Mouse (Mus musculus): ENCODE measurements at regions not wholly inside any gene's neighbourhood (a gene's known extent, or its start where the extent isn't known, plus 50 kb on each side); places are given as distances from the start of the nearest gene placed in this dataset.
A peak's percentile ranks its signal among the peaks of the same experiment; 100 is the strongest.

DNA sequence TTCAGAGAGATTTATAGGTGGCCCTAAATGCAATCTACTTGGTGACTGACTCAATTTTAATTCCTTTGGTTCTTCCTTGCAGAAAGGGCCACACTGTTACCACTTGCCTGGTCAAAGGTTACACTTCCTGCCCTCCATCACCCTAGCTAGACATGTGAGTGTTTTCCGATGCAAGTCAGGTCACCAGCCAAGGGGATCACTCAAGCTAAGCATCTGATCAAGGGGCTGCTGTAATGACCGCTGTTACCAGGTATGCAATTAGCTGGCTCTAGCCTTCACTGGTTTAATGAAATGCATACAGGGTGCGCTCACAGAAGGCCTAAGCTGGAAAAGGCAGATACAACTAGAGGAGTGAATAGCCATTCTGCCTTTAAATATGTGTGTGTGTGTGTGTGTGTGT, 105.1 kb downstream of the Mtx2 start:
- DNase-seq = no peak

DNA sequence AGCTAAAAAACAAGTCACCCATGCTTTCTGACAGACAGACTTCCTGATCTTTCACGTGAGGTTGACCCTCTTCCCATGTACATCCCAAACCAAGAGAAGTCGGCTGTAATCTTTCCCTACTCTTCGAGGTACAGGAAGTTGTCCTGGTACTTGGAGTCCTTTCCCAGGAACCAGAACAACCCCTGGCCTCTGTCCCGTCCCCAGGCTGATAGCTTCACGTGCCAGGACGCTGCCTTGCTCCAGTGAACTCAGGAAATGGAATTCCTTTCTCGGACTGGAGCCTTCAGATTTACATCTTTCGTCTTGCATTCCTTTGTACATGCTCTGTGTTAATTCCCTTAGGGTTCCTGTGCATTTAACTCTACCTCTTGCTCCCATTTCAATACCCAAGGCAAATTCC, 107.6 kb downstream of the Mtx2 start:
- DNase-seq = no peak

DNA sequence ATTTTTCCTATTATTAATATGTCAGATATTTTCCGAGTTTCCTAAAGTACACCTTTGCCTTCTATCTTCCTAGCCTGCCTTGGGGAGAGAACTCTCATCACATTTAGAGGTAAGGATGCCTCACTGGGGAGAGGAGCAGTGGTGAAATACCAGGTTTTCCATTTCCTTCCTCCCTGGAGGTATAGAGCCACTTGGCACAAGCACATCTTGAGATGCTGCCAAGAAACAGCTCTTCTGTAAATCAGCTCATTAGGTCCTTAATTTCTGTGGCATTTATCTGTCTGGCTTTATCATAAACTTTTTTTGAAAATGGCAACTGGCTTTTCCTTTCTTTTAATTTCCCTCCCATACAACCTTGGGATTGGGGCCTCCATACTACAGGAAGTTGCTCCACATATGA, 108.2 kb downstream of the Mtx2 start:
- peak in 1 of 2 experiments; percentile 7 for DNase-seq

DNA sequence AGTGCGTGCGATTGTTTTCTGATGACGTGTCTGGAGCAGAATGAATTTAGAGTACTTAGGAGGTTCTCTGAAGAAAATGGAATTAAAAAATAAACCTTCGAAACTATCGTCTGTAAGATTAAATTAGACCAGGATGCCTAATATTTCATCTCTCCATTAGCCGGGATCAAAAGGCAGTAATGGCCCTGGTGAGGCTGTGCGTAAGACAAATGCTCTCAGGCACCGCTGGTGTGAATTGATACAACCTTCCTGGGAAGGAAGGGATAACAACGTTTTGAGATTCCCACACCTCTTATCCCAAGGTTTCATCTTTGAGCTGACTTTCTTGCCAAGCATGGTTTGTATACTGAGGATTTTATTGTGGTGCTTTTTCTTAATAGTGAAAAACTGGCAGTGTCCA, 113.1 kb downstream of the Mtx2 start:
- DNase-seq = no peak

DNA sequence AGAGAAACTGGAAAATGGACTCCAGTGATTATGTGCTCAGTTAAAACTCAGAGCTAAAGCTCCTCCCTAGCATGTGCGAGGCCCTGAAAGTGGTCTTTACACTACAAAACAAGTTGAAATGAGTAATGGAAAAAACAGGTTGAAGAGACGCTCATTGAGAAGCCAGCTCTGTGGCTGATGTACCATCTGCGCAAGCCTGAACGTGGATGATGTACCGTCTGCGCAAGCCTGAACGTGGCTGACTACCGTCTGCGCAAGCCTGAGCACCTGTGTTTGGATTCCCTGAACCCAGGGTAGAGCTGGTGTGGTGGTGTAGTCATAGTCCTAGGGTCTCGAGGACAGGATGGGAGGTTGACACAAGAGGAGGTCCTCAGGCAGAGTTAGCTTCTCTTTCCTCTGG, 116.4 kb downstream of the Mtx2 start:
- DNase-seq = no peak

DNA sequence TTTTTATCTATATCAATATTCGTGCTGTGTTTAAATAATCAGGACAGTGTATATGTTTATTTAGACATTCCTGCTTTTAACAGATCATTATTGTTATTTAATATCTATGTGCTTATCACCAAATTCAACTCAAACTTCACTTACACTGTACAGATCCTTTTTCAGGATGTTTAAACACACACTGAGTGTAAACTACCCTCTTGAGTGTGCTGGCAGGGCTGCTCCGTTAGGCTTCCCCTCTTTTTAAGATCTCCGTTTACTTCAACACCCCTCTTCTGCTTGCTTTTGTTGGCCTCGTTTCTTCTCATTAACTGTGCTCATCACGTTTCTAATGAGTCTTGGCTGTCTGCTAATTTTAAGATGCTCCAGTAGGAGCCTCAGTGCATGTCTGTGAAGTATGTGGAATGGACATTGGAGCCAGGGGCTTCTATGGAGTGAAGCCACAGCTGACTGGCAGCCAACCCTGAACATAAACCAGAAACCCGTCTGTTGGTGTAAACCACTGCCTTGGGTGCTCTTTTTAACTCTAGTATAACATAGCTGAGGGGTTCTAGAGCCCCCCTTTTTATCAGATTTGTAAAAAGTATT, 117.1 kb downstream of the Mtx2 start:
- DNase-seq = no peak

DNA sequence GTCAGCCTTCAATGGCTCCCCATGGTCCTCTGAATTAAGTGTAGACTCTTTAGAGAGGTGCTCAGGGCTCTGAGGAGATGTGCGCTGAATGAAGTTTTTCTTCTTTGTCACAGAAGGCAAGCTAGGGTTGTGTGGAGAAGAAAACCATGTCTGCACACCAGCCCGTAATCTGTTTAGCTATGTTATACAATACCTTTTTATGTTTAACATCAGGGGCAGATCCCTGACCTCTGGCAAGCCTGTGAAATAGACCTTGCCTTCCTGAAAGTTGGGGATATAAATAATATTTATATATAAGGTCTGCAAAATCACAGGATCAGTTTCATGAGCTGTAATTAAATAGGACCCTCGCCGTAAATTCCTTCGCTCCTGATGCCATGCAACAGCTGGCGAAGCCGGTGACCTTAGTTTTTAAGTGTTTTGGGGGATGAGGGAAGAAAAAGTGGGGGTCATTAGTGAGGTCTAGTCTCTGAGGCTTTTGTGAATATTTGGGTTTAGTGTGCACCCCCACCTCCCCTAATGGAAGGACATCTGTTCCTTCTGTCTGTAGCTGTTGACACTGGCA, 119.7 kb downstream of the Mtx2 start:
- no peak for DNase-seq

DNA sequence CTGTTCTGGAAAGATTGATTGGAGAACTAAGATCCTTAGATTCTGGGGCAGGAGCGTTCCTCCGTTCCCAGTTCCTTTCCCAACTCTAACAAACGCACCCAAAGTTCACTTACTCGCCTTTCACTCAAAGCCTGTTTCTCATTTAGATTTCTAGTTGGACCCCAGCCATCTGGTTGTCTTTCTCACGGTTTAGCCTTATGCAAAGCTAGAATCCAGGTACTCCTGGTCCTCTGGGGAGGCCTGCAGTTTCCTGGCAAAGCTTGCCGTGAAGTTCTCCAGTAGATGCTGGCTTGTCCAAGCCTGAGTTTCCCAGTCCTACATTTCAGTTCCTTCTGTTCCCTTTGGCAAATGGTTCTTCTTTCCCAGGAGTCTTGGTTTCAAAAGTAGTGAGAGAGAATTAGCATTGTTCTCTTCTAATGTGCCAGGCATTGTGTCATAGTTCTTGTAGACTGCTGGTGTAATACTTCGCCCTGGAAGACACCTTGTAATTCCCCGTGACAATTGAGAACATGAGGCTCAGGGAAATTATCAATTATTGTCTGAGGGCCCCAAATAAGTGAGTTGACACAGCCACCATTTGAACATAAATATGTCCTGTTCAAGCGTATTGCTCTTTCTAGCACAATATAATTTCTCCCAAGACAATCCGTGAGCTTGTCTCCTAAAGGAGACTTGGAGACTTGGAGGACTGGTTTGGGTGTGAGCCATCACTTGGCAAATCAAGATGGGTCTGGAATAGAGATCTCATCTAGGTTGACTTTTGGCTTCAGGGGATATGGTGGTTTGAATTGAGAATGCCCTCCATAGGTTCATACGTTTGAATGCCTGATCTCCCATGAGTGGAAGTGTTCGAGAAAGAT, 126.0 kb downstream of the Mtx2 start:
- DNase-seq = no peak

DNA sequence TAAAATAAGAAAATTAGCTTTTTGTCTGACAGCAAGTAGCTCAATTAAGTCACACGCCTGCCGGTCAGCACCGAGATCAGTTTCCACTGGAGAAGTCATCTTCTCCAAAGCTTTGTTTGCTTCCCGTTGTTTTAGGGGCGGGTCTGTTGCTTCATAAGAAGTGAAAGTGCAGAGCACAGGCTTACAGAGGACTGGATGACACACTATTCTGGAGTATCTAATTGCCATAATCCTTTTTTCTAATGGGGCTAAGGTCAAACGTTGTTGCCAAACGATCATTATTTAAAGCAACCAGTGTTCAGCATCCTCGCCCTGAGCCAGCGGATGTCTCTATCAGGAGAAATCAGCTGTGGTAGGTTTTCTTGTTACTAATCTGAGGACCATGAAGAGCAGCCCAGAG, 128.5 kb downstream of the Mtx2 start:
- DNase-seq = no peak

DNA sequence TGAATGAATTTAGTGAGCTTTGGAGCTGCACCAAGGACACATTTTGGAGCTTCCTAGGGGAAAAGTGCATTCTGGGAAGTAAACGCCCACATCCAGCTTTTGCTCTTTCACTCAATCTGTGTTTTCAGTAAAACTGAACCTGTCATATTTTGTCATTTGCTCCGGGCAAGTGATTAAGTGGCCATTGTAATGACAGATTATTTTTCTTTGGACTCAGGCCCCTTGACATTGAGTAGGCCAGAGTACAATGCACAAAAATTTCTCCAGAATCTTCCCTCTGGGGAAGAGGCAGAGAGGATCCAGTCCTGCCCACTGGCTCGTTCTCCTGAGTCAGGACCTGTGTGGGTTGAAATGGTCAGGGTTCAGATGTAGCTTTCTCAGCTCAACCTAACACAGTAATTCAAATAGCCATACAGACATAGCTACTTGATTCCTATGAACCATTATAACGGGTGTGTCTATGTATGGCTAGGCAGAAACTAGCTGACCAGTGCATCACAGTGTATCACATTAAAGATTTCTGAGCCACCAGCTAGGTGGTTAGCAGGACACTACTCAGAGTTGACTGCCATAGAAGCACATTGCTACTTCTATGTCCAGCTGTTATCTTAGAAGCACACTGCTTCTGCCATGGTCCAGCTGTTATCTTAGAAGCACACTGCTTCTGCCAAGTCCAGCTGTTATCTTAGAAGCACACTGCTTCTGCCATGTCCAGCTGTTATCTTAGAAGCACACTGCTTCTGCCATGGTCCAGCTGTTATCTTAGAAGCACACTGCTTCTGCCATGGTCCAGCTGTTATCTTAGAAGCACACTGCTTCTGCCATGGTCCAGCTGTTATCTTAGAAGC, 129.9 kb downstream of the Mtx2 start:
- DNase-seq = no peak

DNA sequence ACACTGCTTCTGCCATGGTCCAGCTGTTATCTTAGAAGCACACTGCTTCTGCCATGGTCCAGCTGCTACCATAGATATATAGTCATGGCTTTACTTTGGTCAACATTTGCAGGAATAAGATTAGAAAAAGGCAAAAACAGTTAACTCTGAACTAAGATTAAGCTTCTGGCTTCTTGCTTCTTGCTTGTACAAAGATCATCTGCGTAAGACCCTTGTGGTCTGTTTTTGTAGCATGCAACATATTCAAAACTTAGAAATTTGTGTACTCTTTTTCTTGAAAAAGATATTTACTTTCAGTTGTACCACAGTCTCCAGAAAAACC, 130.5 kb downstream of the Mtx2 start:
- no peak for DNase-seq

DNA sequence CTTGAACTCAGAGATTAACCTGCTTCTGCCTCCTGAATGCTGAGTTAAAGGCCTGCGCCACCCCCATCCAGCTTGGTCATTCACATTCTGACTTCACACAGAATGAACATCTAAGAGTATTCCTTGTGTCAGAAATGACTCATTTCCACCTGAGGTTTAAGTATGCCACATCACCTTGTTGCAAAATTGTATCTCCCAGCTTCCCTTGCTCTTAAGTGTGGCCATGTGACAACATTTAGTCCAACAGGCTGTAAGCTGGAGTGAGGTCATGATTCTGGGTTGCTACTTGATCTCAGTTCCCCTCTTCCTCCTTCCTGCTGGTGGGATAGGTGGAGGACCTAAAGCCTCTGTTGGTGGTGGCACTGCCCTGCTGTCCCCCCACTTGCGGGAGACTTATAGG, 131.0 kb downstream of the Mtx2 start:
- no peak for DNase-seq

DNA sequence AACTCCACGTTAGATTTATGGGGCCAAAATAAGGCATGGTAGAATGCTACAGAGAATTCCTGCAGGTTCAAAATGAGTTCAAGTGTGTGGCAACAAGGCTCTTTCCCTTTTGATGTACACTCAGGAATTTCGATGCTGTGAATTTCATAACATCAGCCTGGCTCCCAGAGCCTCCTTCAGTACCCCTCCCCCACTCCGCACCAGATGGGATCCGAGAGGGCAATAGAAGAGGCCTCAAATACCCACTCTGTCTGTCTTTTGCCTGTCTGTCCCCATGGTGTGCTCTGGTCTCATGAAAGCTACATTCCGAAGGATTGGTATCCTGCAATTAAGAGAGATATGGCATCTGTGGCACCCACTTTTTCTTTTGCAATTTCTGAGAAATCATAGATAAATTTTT, 134.3 kb downstream of the Mtx2 start:
- no peak for DNase-seq

DNA sequence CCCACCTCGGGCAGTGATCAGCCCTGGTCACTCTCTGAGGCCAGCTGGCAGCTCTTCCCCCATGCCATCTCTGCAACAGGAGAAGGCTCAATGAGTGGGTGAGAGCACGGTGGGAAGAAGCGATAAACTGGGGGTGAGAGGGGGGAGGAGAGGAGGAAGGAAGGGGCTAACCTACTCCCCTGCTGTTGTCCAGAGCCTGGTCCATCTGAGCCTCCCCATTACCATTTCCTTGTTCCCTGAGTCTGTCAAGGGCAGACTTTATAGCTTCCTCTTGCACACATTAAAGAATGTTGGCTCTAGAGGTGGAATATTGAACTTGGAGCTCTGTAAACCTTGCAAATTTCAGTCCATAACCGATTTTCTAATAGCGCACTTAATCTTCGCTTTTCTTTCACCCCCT, 136.8 kb downstream of the Mtx2 start:
- DNase-seq = no peak

DNA sequence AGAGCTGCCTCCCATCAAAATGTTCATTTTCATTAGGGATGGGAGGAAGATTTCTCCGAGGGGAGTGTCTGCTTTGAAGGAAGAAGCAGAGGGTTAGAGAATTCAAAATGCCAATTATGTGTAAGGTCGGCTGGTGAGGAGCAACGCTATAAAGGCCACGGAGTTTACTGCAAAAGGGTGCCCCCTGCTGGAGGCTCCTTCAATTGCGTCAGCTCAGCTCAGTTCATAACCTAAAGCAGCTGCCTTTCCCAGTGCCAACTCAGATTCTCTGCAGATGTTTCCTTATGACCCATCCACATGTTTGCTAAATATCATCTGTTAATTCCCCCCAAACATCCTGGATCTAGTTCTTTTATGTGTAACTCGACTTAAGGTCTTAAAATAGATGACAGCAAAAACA, 138.8 kb downstream of the Mtx2 start:
- peak; percentile 74 to 83 for DNase-seq

DNA sequence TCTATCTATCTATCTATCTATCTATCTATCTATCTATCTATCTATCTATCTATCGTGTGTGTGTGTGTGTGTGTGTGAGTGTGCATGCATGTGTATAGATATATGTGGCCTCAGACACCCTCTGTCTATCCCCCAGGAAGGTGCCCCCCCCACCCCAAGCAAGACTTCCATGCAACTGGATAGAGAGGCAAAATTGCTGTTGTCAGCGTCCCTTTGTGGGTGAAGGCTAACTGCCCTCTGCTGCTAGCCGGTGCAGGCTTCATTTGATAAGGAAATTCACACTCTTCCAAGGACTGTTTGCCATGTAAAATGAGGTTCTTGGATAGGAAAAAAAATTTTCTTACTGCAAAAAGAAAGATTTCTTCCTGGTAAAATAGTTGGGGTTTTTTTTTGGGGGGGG, 139.4 kb downstream of the Mtx2 start:
- DNase-seq = no peak

DNA sequence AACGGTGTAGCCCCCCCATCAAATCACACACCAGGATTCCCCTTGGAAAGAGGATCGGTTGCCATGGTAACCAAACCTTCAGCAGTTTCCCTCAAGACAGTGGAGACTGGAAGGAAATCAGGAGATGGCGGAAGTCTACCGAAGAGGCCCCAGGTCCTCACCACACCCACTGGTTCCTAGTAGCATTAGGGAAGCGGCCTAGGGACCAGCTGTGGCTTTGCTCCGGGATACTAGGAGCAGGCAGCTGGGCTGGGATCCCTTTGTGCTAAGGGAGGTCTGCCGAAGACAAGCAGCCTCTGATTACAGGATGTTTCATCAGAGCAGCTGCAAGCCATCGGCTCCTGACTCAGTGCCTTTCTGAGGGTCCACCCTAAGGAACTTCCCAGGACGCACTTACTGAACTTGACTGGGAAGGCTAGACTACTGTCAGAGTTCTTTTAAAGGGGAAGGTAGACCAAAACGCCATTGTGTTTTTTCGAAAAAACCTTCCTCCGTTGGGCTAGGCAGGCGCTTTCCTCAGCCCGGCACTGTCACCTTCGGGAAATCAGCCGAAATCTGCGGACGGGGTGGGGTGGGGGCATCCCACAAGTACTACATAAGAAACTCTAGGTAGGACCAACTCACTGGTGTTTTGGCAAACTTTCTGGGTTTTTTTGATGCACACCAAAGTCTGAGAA, 139.9 kb downstream of the Mtx2 start:
- no peak for DNase-seq

DNA sequence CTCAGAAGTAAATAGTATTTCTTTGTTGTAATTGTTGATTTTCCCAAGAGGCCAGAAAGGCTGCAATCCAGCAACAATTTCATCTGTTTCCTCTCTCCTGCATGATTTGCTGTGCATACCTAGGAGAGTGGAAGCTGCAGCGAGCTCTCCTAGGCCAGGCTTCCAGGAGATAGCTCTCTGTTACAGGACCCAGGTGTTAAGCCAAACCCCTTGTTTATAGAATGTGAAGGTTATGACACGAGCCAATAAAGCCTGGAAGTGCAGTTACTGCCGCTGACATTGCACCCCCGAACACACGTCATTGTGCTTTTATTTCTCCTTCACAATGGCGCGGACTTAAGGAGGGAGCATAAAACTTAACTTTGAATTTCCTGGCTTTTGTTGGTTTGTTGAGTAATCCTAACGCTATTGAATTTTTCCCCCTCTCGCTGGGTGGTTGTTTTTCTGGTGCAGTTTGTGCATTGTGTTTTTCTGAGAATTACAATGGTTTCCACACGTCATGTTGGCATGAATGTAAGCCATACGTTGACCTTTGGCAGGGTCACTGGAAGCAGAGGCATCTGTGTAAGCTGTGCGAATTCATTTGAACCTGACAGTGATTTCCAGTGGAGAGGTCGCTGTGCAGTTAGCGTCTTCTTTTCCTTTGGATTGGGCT, 145.1 kb downstream of the Mtx2 start:
- no peak for DNase-seq

DNA sequence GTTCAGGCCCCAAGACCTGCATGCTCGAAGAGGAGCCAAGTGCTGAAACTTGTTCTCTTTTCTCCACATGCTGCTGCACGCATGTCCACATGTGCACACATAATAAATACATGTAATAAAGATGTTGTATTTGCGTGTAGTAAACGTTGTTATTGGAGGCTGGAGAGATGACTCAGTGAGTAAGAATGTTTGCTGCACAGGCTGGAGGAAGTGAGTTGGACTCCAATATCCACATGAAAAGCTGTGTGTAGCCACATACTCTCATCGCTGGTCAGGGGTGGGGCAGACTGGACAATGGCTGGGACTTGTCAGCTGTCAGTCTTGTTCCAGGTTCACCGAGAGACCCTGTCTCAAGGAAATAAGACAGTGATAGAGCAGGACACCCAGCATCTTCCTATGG, 147.8 kb downstream of the Mtx2 start:
- DNase-seq = no peak

DNA sequence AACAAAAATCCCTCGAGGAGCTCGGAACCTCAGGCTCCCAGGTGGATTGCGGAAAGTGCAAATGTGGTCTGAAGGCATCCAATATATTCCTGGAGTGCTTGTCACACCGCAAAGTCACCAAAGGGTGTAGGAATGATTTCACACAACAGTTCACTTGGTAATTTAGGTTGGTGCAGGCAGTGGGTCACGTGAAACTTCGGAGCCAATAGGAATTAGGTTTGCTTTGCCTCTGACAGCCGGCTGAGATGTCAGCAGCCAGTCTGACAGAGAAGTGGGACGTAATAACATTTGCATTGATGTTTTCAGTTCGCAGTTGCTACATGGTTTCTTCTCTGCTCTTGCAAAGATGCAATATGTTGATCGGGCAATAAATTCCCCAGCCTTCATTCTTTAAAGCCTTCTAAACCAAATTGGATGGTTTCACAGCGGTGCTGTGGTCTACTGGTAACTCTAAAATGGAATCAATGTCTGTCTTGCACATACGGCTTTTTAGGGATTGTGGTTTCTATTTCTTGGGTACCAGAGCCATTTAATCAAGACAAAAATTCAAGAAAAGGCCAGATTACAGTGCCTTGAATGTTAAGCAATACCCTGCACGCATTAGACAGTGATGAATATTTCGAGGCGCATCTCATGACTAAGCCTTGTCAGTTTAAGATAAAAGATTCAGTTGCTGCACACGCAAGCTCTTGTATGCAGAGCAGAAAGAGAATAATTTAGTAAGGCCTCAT, 149.2 kb downstream of the Mtx2 start:
- DNase-seq = no peak

DNA sequence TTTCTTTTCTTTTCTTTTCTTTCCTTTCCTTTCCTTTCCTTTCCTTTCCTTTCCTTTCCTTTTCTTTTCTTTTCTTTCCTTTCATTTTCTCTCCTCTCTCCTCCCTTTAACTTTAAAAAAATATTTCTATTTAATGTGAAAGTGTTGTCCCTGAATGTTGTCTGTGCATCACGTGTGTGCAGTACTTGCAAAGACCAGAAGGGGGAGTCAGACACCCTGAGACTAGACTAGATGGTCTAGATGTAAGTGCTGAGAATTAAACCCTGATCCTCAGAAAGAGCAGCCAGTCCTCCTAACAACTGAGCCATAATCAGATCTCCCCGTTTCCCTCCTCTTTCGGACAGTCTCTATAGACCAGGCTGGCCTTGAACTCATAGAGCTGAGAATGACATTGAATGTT, 151.7 kb downstream of the Mtx2 start:
- no peak for DNase-seq

DNA sequence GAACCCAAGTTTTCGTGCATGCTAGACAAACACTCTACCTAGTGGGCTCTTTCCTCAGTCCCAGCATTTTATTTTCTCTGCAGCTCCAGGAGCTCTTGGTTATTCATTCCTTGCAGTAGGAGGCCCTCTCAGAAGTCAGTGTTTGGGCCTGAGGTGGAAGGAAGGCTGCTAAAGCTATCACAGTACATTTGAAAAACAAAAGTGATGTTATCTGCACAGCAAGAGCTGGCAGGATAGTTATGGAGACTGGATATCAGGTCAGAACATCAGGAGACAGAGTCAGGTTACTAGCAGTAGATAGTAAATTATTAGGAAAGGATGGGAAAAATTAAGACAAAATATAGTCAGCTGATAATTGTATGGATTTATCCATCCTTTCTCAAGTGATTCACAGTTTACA, 152.2 kb downstream of the Mtx2 start:
- no peak for DNase-seq
